Mouse (Mus musculus): Measurements from ENCODE around the gene Bmpr1a.
"Not testable (repeated sequence)": the region's sequence is repeated elsewhere in the genome, so short reads cannot be mapped to it uniquely, and the experiment has no call there.

The Bmpr1a gene

DNA sequence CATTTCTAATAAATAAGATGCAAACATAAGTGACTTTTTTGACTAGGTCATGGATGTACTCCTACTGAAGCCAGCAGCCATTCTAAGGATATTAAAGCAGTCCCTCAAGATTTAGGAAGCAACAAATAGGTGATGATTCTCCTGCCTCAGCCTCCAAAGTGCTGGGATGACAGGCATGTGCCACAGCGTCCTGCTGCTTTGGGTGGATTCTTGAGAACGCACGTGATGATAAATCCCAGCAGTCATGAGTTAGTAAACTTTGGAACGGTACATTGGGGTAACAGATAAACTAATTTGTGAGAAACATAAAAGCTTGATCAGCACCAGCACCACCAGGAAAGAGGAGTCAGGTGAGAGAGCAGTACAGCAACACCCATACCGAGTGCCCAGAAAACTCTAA, 52.7 kb downstream of the Bmpr1a start:
- DNase-seq (ENCODE audit: low spot score in 2 of 2): no peak

DNA sequence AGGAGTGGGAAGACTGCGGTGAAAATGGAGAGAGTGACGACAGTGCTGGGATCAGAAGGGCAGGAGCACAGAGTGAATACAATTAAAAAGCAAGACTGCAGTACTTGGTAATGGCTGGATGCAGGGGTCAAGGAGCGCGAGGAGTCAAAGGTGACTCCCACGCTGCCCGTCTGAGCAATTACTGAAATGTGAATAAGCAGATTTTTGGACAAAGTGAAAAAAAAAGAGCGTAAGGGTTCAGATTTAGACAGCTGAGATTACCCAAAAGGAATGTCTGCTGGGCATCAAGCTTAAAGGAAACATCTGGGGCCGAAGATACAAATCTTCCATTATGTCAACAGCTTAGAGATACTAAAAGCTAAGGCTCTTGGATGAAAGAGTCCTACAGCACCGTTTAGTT, 53.3 kb downstream of the Bmpr1a start:
- DNase-seq (ENCODE audit: low spot score in 2 of 2): no peak

DNA sequence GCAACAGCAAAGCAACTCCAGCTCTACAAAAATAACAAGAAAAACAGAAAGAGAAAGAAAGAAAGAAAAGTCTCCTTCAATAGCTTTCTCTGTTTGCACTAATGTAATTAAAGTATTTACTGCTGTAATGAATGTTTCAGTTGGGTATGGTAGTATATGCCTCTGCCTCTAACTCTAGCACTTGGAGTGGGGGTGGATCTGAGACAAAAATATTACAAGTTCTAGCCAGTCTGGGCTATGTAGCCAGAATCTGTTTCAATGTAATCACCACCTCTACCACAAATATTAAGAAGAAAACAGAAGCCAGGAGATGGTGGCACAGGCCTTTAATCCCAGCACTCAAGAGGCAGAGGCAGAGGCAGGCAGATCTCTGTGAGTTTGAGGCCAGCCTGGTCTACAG, 54.7 kb downstream of the Bmpr1a start:
- DNase-seq (ENCODE audit: low spot score in 2 of 2): no peak

DNA sequence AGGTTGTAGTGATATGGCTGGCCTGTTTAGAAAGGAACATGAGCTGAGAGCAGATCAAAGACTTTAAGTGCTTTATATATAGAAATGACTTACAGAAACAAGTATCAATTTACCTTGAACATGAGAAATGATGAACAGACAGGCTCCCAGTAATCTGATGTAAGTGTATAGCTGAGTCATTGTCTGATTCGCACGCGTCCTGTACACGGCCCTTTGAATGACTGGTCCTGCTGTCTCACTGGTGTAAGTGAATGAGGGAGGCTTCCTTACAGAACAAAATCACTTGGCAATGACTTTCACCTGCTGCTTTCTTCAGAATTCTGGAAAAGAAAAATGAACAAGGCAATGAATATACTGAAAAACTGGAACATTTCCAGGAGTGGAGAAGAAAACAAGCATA, 55.5 kb downstream of the Bmpr1a start:
- no peak for DNase-seq (ENCODE audit: low spot score in 2 of 2)

DNA sequence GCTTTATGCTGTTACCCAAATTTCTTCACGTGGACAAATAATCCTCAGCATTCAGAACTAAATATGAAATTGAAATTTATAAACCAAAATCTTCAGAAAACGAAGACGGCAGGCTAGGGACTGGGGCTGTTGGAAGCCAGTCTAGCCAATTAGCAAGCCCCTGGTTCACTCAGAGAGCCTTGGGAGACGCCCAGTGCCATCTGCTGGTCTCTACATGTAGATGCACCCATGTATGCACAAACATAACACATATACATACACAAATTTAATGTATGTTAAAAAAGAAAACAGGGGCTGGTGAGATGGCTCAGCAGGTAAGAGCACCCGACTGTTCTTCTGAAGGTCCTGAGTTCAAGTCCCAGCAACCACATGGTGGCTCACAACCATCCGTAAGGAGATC, 56.5 kb downstream of the Bmpr1a start:
- no peak for DNase-seq (ENCODE audit: low spot score in 2 of 2)

DNA sequence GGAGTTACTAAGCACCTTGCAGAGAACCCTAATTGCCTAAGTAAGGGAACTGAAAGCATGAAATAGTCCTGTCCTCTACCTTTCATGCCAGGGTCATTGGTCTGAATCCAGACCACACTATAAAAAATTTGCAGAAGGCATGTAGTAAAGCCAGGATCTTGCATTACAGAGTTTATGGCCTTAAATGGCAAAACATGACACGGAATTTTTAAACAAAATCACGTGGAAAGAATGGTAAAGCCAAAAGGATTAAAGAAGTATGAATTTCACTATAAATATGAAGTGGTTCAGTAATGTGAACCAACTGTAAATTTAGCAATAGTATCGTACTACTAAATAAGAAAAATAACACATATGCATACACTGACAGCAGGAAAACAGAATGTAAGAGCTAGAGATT, 57.8 kb downstream of the Bmpr1a start:
- DNase-seq (ENCODE audit: low spot score in 2 of 2): no peak

DNA sequence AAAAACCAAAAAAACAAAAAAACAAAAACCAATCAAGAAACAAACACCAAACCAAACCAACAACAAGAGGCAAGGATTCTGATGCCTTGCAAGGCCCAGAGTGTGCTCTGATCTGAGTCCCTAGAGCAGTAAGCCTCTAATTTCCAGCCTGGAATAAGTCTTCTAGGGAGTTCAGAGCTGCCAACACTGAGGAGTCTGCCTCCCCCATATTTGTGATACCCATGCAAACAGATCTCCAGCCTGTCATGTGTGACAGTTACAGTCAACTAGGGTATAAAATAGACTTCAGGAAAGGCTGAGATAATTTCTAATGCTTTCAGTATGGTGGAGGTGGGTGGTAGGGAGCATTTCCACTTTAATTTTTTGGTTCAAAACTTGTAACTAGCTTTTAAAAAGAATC, 58.2 kb downstream of the Bmpr1a start:
- DNase-seq (ENCODE audit: low spot score in 2 of 2): no peak

DNA sequence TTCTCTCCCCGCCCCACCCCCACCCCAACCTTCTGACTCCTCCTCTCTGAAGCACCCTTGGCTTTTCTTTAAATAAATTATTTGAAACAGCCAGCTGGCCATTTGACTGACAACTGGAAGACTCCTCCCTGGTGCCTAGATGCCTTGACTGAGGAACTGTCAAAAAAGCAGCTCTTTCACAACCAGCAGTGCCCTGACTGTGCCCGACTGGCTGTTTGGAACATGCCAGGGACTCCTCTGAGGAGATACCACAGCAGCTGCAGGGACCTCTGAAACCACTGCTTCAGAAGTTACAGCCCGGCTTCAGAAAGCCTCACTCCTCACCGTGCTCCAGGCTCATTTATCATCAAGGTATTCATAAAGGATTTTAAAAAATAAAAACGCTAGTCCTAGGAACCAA, 58.8 kb downstream of the Bmpr1a start:
- DNase-seq (ENCODE audit: low spot score in 2 of 2): no peak

DNA sequence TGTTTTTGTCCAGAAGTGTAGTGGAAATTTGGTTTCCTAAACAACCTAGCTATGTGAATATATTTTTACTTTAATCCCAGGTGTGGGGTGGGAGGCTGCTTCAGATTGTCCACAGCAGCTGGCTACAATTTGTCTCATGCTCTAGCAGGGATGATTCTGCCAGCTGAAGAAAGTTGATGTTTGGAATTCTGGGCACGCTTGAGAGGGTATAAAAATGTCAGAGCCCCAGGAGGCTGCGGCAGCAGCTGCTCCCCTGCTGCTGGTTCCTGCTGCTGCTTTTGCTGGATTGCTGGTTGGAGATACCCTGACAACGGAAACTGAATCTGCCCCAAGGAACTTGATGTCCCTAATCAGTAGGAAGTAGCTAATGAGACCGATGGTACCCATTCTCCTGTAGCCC, 60.6 kb downstream of the Bmpr1a start:
- DNase-seq (ENCODE audit: low spot score in 2 of 2): no peak

DNA sequence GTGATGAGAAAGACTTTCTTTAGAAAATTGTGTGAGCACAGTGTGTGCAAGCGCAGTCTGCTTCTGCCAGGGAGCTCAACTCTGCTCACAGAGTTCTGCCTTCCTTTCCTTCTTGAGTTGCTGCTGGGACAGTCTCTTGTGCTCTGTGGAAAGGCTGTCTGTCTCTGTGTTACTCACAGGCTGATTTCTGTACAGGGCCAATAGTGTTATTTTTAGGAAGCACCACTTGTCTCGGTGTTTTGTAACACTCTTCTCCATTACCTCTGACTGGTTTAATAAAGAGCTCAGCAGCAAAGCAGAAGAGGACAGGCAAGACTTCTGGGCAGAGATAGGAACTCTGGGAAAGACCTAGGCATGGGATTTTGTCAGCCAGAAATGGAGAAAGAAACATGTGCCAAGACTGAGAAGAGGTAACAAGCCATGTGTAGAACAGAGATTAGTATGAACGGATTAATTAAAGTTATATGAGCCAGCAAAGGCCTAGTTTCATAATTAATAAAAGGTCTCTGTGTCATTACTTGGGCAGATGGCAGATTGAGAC, 62.5 kb downstream of the Bmpr1a start:
- peak in 1 of 2 experiments; percentile 16 for DNase-seq (ENCODE audit: low spot score in 2 of 2)

DNA sequence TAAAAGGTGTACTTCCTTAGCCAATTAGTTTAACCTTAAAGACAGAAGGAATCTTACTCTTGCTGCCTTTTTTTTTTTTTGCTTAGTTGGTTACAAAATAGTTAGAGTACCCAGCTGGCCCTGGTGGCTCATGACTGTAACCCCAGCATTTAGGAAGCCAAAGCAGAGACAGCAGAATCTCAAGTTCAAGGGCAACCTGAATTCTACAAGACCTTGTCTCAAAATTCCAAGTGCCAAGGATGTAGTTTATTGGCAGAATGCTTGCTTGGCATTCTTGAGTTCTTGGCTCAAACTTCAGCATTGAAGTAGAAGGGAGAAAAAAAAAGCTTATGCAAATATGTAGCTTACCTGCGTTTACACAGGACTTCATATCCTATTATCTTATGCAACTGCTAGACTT, 74.1 kb downstream of the Bmpr1a start:
- DNase-seq (ENCODE audit: low spot score in 2 of 2): no peak

DNA sequence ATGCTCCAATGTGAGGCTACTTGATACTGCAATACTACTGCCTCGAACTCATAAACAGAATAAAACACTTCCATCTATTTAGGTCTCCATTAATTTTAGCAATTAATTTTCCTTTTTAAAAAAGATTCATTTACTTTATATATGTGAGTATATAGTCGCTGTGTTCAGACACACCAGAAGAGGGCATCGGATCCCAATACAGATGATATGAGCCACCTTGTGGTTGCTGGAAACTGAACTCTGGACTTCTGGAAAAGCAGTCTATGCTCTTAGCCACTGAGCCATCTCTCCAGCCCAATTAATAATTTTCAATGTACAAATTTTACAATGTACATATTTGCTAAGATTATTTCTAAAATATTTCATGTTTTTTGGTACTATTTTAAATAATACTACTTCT, 74.9 kb downstream of the Bmpr1a start:
- DNase-seq (ENCODE audit: low spot score in 2 of 2): no peak

DNA sequence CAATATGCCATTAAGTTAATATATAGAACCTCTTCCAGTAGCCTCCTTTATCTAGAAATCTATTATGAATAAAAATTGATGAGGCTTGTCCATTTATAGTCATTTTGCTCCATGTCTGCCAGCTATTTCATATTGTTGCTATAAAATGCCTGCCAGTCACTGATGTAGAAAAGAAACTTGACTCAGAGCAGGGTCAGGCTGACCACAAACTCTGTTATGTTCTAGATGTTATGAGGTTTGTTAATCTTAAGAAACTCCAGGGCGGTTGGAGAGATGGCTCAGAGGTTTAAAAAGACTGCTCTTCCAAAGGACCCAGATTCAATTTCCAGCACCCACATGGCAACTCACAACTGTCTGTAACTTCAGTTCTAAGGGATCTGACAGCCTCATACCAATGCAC, 82.1 kb downstream of the Bmpr1a start:
- DNase-seq (ENCODE audit: low spot score in 2 of 2): no peak

DNA sequence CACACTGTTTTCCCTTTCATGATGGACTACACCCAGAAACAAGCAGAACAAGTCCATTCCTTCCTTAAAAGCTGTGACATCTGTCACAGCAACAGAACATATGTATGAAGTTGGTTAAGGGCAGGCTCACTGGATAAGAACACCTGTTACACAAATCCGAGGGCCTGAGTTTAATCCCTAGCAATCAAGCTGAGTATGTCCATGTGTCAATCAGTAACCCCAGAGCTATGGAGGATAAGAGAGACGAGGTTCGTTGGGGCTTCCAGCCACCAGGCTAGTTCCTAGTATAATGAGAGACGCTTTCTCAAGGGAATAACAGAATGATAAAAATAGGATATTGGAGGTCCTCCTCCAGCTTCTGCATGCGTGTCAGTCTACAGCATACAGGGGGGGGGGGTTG, 85.6 kb downstream of the Bmpr1a start:
- no peak for DNase-seq (ENCODE audit: low spot score in 2 of 2)

DNA sequence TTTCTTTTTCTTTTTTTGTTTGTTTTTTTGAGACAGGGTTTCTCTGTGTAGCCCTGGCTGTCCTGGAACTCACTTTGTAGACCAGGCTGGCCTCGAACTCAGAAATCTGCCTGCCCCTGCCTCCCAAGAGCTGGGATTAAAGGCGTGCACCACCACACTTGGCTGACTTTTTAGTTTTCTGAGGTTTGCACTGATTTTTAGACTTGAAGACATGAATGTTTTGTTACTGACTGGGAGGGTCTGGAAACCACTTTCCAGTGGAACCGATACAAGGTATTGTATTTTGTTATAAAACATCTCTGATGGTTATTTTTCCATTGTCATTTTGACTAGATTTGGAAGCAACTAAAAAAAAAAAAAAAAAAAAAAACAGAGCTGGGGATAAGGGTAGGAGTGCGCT, 86.2 kb downstream of the Bmpr1a start:
- DNase-seq (ENCODE audit: low spot score in 2 of 2): not testable (repeated sequence)

DNA sequence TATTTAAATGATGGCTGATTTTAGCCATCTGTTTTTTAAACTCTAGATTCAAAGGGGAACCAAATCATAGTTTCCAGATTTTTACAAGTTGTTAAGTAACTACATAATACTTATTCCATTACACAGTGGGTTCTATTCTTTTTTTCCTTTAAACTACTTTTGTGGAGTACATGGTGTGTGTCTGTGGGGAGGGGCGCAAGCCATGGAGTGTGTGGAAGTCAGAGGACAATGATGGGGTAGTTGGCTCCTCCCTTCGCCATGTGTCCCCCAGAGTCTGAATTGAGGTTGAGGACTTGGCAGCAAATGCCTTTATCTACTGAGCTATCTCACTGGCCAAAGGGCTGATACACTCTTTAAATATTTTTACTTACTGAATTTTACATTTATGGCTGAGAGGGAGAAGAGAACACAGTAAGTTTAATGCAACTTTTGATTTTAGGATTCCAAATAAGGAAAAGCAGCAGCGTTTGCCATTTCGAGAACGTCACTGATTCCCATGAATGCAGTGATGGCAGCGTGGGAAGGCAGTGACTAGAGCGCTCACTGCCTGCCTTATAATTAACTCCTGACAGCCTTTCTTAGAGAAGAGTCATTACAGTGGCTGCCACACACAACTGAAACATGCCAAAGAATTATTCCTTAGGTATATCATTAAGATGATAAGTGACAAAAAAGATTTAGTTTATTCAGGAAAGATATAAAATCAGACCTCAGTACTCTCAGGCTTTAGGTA, 90.8 kb downstream of the Bmpr1a start:
- DNase-seq (ENCODE audit: low spot score in 2 of 2): no peak

DNA sequence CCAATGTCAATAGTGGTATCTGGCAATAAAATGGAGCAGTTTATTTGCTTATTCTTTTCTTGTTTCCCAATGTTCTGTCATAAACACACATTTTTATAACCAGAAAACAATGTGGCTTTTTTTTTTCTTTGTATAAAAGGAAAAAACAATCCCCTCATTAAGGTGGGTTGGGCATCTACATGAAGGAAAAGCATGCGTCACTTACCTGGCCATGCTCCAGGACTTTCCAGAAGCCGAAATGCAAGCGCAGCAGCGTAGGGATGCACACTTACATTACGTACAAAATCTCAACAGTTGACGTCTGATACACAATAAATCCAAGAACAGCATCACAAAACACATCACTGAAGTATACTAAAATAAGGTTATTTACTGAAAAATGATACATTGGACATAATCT, 92.4 kb downstream of the Bmpr1a start:
- no peak for DNase-seq (ENCODE audit: low spot score in 2 of 2)

DNA sequence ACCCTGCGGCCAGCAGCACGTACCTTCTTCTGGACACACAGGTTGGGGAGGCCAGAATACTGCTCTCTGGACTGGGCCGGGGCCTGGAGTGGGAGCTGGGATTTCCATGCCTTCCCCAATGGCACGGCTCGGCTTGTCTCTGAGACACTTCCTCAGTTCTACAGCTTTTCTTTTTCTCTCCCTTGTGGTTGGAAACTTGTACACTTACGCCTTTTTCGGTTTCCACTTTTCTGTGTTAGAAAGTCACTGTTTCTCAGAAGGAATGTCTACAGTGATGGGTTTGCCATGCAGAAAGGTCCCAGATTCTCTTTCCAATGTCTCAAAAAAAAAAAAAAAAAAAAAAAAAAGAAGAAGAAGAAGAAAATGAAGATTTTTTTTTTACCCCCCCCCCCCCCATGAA, 99.7 kb downstream of the Bmpr1a start:
- DNase-seq (ENCODE audit: low spot score in 2 of 2): no peak

DNA sequence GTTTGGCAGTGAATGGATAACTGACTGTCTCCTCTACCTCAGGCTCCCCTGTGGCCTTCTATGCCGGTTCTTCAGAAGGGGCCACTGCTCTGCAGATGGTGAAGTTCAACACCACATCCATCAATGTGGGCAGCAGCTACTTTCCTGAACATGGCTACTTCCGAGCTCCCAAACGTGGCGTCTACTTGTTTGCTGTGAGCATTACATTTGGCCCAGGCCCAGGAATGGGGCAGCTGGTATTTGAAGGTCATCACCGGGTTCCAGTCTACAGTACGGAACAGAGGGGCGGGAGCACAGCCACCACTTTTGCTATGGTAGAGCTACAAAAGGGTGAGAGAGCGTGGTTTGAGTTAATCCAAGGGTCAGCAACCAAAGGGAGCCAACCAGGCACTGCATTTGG, 100.3 kb downstream of the Bmpr1a start:
- no peak for DNase-seq (ENCODE audit: low spot score in 2 of 2)

DNA sequence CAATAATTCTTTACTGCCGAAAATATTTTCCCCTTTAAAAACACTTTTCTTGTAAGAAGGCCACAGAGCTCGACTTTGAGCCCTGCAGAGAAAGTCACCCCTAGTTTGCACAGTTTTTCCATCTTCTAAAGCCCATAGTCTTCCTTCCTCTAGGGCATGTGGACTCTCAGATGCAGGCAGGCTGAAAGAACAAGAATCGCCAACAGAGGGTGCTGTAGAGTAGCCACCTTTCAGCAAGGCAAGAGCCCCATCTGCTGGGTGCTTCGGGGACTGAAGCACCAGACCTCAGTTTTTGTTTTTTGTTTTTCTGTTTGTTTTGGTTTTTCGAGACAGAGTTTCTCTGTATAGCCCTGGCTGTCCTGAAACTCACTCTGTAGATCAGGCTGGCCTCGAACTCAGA, 102.0 kb downstream of the Bmpr1a start:
- peak; percentile 44 to 83 for DNase-seq (ENCODE audit: low spot score in 2 of 2)

DNA sequence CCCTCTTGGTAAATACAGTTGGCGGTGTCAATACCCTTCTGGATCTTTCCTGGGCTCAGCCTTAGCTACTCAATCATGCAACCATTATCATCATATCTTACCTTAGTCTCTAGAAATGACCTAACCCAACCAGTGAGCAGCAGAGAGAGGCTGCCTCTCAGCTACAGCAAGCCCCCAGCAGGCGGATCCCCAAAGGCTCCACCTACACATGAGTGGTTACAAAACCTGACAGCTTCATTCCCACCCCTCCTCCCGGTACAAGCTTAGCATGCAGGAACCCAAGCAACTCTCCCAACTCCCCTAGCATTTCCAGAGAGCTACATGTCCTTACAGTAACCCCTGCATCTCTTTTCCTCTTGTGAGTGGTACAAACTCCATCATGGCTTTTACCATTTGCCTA, 103.1 kb downstream of the Bmpr1a start:
- no peak for DNase-seq (ENCODE audit: low spot score in 2 of 2)

DNA sequence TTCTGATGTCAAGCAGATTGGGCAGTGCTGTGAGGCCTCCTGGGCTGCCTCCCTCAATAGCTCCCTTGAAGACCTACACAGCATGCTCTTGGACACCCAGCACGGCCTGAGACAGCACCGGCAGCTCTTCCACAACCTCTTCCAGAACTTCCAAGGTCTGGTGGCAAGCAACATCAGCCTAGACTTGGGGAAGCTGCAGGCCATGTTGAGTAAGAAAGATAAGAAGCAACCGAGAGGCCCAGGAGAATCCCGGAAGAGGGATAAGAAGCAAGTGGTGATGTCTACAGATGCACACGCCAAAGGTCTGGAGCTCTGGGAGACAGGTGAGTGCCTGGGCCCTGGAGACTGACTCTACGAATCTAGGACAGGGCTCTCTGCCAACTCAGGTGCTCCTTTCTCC, 103.8 kb downstream of the Bmpr1a start:
- no peak for DNase-seq (ENCODE audit: low spot score in 2 of 2)

DNA sequence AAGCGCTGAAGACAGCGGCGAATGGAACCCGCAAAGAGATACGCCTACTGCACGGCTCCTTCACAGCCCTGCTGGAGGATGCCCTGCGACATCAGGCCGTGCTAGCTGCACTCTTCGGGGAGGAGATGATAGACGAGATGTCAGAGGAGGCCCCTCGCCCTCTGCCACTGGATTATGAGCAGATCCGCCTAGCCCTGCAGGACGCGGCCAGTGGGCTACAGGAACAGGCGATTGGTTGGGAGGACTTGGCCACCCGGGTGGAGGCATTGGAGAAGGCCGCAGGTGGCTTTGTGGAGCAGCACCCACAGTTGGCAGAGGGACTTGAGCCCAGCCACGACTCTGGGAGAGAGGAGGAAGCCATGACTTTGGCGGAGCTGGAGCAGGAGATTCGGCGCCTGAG, 104.2 kb downstream of the Bmpr1a start:
- no peak for DNase-seq (ENCODE audit: low spot score in 2 of 2)

DNA sequence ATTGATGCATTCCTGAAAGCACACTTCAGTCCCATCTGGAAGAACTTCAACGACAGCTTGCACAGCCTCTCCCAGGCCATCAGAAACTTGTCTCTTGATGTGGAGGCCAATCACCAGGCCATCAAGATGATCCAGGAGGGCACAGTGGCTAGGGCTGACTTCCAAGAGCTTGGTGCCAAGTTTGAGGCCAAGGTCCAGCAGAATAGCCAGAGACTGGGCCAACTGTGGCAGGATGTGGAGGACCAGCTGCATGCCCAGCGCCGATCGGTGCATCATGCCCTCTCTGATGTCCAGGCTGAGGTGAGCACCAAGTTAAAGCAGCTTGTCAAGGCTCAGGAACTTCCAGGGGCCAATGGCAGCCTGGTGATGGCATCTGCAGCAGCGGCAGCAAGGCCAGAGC, 105.3 kb downstream of the Bmpr1a start:
- DNase-seq (ENCODE audit: low spot score in 2 of 2): no peak

Data from heart, adult 9 months (tissue).